Mouse (Mus musculus) liver, embryonic 14.5 days (tissue): ENCODE measurements at regions not wholly inside any gene's neighbourhood (a gene's known extent, or its start where the extent isn't known, plus 50 kb on each side); places are given as distances from the start of the nearest gene placed in this dataset.

Experiments
- CTCF ChIP-seq: IDR thresholded peaks from 2 replicates; pipeline ENCODE4 v1.5.1; 2016; ENCODE audit warnings: antibody characterized with exemption, low read depth, control low read depth
- EP300 ChIP-seq: IDR thresholded peaks from 2 replicates; pipeline ENCODE4 v1.6.1; 2016; ENCODE audit warnings: antibody characterized with exemption, low read depth

DNA sequence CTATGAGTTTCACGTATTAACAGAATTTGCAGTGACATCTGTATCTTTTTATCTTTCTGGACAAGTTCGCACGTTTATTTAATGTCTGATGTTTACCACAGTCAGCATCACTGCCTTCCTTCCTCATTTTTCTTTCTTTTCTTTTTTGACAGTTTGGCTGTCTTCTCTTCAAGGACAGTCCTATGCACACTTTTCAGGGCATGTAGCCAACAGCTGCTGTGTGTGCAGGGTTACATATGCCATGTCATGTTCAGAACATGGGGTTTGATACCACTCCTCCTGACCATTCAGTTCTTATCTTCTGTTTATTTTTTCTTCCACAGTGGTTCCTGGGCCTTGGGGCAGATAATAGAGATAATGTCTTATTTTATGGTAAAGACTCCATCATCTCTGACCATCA lies 634.3 kb downstream of the Slitrk1 start:
- no peak for TF ChIP-seq EP300
- no peak for TF ChIP-seq CTCF
